In genomic region chr9:111841151-111841550, GRCm38 (mm10) we compare ENCODE assay signal across 24 mouse cellular contexts.
"Had no signal": no experiment of that assay in that cellular context is flagged by ENCODE, and none has a peak within 500 bp of the region (broad histone marks: within the 10 kb centered on the region; RNA-seq: fewer than 3 reads in every experiment).

No protein-coding gene starts in this region.

- H3K27ac ChIP-seq: gastrocnemius, adult 2 months; heart, embryonic 10.5 days; hindbrain, embryonic 10.5 days; hindbrain, embryonic 12.5 days; hindbrain, embryonic 14.5 days; intestine, embryonic 15.5 days; layer of hippocampus, adult 2 months; left cerebral cortex, adult 2 months; limb, embryonic 10.5 days; limb, embryonic 12.5 days; liver, embryonic 13.5 days; liver, embryonic 15.5 days had no signal

- H3K9me3 ChIP-seq: heart, embryonic 10.5 days; heart, embryonic 12.5 days; hindbrain, embryonic 10.5 days; hindbrain, embryonic 12.5 days; intestine, embryonic 15.5 days; limb, embryonic 10.5 days; limb, embryonic 12.5 days; liver, embryonic 13.5 days; liver, embryonic 15.5 days had no signal

- H3K9ac ChIP-seq: heart, embryonic 12.5 days; hindbrain, embryonic 12.5 days; hindbrain, embryonic 14.5 days; intestine, embryonic 15.5 days; limb, embryonic 12.5 days; liver, embryonic 13.5 days; liver, embryonic 15.5 days had no signal

- DNase-seq: gastrocnemius, adult 2 months; gastrocnemius, postnatal 10 days; gastrocnemius, postnatal 25 days; heart, adult 18-20 months; heart, postnatal 10 days; heart, postnatal 4 days; kidney, adult 18-20 months; liver; liver, embryonic 13.5 days had no signal

- H3K27me3 ChIP-seq: heart, embryonic 12.5 days; hindbrain, embryonic 12.5 days; intestine, embryonic 15.5 days; limb, embryonic 12.5 days; liver, embryonic 13.5 days; liver, embryonic 15.5 days had no signal

- ATAC-seq: hindbrain, embryonic 16.5 days; inflammation-experienced regulatory T-cells, adult 6 months; intestine, embryonic 15.5 days; intestine, postnatal 0 days had no signal

- H3K36me3 ChIP-seq: heart, embryonic 10.5 days; heart, embryonic 12.5 days; hindbrain, embryonic 10.5 days; hindbrain, embryonic 12.5 days; intestine, embryonic 15.5 days; limb, embryonic 10.5 days; limb, embryonic 12.5 days; liver, embryonic 13.5 days; liver, embryonic 15.5 days had no signal

- H3K4me3 ChIP-seq: gastrocnemius, adult 2 months; heart, embryonic 10.5 days; heart, embryonic 12.5 days; hindbrain, embryonic 10.5 days; hindbrain, embryonic 12.5 days; intestine, embryonic 15.5 days; layer of hippocampus, adult 2 months; left cerebral cortex, adult 2 months; limb, embryonic 10.5 days; limb, embryonic 12.5 days; liver, embryonic 13.5 days; liver, embryonic 15.5 days had no signal

- H3K4me2 ChIP-seq: heart, embryonic 12.5 days; hindbrain, embryonic 12.5 days; hindbrain, embryonic 14.5 days; intestine, embryonic 15.5 days; limb, embryonic 12.5 days; liver, embryonic 11.5 days; liver, embryonic 13.5 days; liver, embryonic 15.5 days had no signal

- H3K4me1 ChIP-seq: heart, embryonic 10.5 days; heart, embryonic 12.5 days; hindbrain, embryonic 10.5 days; hindbrain, embryonic 12.5 days; intestine, embryonic 15.5 days; liver, embryonic 13.5 days; liver, embryonic 15.5 days had no signal
